Mouse (Mus musculus): ENCODE data around the gene Klf7. TPM values are rescaled to one million over a fixed set of nuclear protein-coding genes. Genes with fewer than 3 reads are reported as not detected.

Gene Klf7
- polyA plus RNA-seq, 1 experiment from 2014 or later: 30.4 TPM

DNA sequence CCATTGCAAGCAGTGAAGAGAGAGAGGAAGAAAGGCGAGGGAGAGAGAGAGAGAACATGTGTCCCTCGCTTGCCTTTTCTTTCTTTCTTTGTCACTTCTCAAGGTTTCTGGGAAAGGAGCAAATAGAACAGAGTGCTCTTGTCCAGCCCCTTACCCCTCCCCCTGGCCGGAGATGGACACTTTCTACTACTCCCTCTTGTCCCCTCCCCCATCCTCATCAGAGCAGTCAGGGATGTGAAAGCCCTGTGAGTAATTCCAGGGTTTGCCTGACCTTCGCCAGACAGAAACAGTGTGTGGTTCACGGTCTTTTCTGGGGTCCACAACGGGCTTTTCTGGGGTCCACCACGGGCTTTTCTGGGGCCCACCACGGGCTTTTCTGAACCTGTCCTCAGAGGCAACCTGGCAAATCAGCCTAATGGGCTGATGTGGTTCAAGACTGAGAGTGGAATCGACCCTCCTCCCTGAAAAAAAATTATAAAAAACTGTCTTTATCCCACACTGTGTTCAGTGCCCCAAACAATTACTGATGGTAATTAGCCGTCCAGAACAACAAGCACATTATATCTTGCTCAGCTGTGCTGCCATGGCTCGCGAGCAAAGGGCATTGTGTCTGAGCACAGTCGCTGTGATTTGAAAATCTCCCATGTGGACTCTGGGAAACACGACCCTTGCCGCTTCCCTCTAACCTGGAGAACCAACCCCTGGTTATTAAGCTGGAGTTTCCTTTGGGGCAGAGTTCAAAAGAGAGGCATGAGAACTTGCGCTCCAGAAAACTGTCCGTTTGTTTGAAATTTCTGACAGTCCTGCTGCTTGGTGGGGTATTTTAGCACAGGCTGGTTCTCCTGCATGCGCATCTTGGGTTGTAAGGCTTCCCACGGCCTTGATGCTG lies 127.6 kb downstream of the Klf7 start:
- Histone ChIP-seq H3K4me2 (no peak overlapping the region), H3K27ac (ENCODE audit: low read depth, low read length) (peak overlapping the region; percentile 32), H3K9me3 (ENCODE audit: control insufficient read depth, low read length) (no peaks in the 10 kb centered on the region), H3K4me1 (ENCODE audit: control insufficient read depth, insufficient read depth, low read length) (peaks cover 4% of the 10 kb centered on the region; the same call in 1 of the 2 replicates), H3K9ac (ENCODE audit: low read length) (no peak overlapping the region), H3K4me3 (ENCODE audit: low read depth, low read length) (no peak overlapping the region), H3K27me3 (ENCODE audit: control insufficient read depth, insufficient read depth, low read length) (no peaks in the 10 kb centered on the region), H3K36me3 (ENCODE audit: control insufficient read depth, insufficient read depth, low read length) (no peaks in the 10 kb centered on the region)
- 25% methylated on average over 19 of the region's 19 CpGs for WGBS
- DNase-seq (ENCODE audit: low spot score, missing footprints) (peak; percentile 92), ATAC-seq (ENCODE audit: low FRiP score) (peak; percentile 95)

DNA sequence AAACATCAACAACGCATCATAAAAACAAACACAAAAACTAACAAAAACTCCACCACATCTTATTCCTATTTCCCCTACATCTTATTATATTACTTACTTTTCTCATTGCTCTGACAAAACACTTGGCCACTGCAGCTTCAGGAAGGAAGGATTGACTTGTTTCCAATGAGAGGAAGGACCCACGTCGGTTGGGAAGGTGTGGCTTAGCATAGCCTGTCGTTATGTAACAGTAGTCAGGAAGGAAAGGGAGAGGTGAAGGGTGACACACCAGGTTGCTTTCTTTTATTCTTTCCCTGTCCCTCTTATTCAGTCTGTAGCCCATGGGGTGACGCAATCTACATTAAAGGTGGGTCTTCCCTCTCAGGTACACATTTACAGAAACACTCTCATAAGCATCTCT lies 129.6 kb downstream of the Klf7 start:
- H3K27me3 ChIP-seq (ENCODE audit: control insufficient read depth, insufficient read depth, low read length): no peaks in the 10 kb centered on the region
- no peak for ATAC-seq (ENCODE audit: low FRiP score)
- no peak for DNase-seq (ENCODE audit: low spot score, missing footprints)
- 82% methylated on average over 5 of the region's 5 CpGs for WGBS
- H3K27ac ChIP-seq (ENCODE audit: low read depth, low read length): no peak overlapping the region
- no peak overlapping the region for H3K4me3 ChIP-seq (ENCODE audit: low read depth, low read length)
- no peaks in the 10 kb centered on the region for H3K9me3 ChIP-seq (ENCODE audit: control insufficient read depth, low read length)
- peaks cover 4% of the 10 kb centered on the region; the same call in 1 of the 2 replicates for H3K4me1 ChIP-seq (ENCODE audit: control insufficient read depth, insufficient read depth, low read length)
- H3K9ac ChIP-seq (ENCODE audit: low read length): no peak overlapping the region
- H3K36me3 ChIP-seq (ENCODE audit: control insufficient read depth, insufficient read depth, low read length): no peaks in the 10 kb centered on the region
- H3K4me2 ChIP-seq: no peak overlapping the region

DNA sequence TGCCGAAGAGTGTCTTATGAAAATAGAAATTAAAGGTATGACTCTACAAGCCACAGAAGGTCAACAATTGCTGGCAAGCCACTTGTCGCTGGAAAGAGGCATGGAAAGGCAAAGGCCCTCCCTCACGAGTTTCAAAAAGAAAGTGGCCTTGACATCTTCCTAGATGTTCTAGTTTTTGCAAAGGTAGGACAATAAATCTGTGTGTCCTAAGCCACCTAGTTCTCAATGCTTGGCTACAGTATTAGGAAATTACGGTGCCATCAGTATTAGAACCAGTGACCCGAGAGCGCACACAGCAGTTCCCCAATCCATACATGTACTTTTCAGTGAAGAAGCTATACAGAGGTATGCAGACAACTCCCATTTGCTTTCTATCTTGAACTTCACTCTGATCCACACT lies 131.7 kb downstream of the Klf7 start:
- Histone ChIP-seq H3K4me2 (no peak overlapping the region), H3K4me3 (ENCODE audit: low read depth, low read length) (no peak overlapping the region), H3K9me3 (ENCODE audit: control insufficient read depth, low read length) (no peaks in the 10 kb centered on the region), H3K9ac (ENCODE audit: low read length) (no peak overlapping the region), H3K36me3 (ENCODE audit: control insufficient read depth, insufficient read depth, low read length) (no peaks in the 10 kb centered on the region), H3K4me1 (ENCODE audit: control insufficient read depth, insufficient read depth, low read length) (peaks cover 4% of the 10 kb centered on the region; the same call in 1 of the 2 replicates), H3K27ac (ENCODE audit: low read depth, low read length) (no peak overlapping the region), H3K27me3 (ENCODE audit: control insufficient read depth, insufficient read depth, low read length) (no peaks in the 10 kb centered on the region)
- DNase-seq (ENCODE audit: low spot score, missing footprints) (no peak), ATAC-seq (ENCODE audit: low FRiP score) (no peak)
- 94% methylated on average over 6 of the region's 6 CpGs for WGBS

DNA sequence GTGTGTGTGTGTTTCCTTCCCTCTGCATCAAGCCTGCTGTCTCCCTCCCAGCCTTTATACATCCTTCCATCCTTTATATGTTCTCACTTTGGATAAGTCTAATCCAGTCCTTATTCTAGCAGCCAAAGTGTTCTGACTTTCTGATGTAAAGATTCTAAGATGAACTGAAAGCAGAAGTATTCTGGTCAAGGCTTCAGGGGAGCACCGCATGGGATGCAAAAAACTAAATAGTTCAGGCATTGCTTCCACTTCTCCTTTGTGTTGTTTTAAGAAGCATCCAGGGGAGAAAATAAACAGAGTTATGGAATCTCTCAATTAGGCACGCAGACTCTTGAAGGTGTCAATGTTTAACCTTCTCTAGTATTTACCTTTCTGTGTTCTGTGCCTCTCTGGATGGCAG lies 141.3 kb downstream of the Klf7 start:
- Histone ChIP-seq H3K9ac (ENCODE audit: low read length) (no peak overlapping the region), H3K27ac (ENCODE audit: low read depth, low read length) (no peak overlapping the region), H3K36me3 (ENCODE audit: control insufficient read depth, insufficient read depth, low read length) (no peaks in the 10 kb centered on the region), H3K4me2 (no peak overlapping the region), H3K4me1 (ENCODE audit: control insufficient read depth, insufficient read depth, low read length) (no peaks in the 10 kb centered on the region), H3K27me3 (ENCODE audit: control insufficient read depth, insufficient read depth, low read length) (no peaks in the 10 kb centered on the region), H3K4me3 (ENCODE audit: low read depth, low read length) (no peak overlapping the region), H3K9me3 (ENCODE audit: control insufficient read depth, low read length) (no peaks in the 10 kb centered on the region)
- DNase-seq (ENCODE audit: low spot score, missing footprints) (no peak), ATAC-seq (ENCODE audit: low FRiP score) (no peak)
- WGBS: 71% methylated on average over 2 of the region's 2 CpGs

Small RNA genes within 50 kb of the gene (microRNA-seq; reads per million reads assigned to microRNA genes)
- 0.95 reads per million for gene Mir6899

Data from midbrain, embryonic 11.5 days (tissue).